In genomic region chr13:56327779-56328178, GRCm38 (mm10) we compare ENCODE assay signal across 10 mouse cellular contexts. TPM values are rescaled to one million over a fixed set of nuclear protein-coding genes. Genes with fewer than 3 reads are reported as not detected.
DNase-seq lines count a peak whose midpoint lies in the region; ATAC-seq and TF ChIP-seq lines count a peak whose summit lies in the region.
"Had no signal": no experiment of that assay in that cellular context is flagged by ENCODE, and none has a peak within 500 bp of the region (broad histone marks: within the 10 kb centered on the region; RNA-seq: fewer than 3 reads in every experiment).

No protein-coding gene starts in this region.

- DNase-seq in kidney, adult 9 months: no peak
- DNase-seq in A20 (ENCODE audit: low read depth, low spot score) (peak; percentile 4), ES-E14 (ENCODE audit: low read depth, low spot score) (peak; percentile 20), adipocyte (ENCODE audit: low spot score) (no peak)
- peak; percentile 87 for DNase-seq in embryonic facial prominence, embryonic 14.5 days (ENCODE audit: low spot score)
- no peak for DNase-seq in heart, embryonic 10.5 days (ENCODE audit: low spot score)

- no peak overlapping the region for H3K9ac ChIP-seq in kidney, embryonic 16.5 days (replicated peaks; ENCODE audit: low read length)
- H3K9ac ChIP-seq in ES-E14 (ENCODE audit: insufficient read depth, low read depth, low read length, poor library complexity, severe bottlenecking): no peak overlapping the region
- no peak overlapping the region for H3K9ac ChIP-seq in embryonic facial prominence, embryonic 14.5 days (ENCODE audit: low read depth, low read length)
- H3K9ac ChIP-seq: midbrain, embryonic 12.5 days had no signal

- H3K4me3 ChIP-seq in kidney, embryonic 16.5 days (ENCODE audit: low read length): no peak overlapping the region
- no peak overlapping the region for H3K4me3 ChIP-seq in ES-E14 (ENCODE audit: insufficient read depth in 1 of 2, low read depth in 1 of 2, low read length in 2 of 2, poor library complexity in 1 of 2, severe bottlenecking in 1 of 2)
- H3K4me3 ChIP-seq in embryonic facial prominence, embryonic 14.5 days (ENCODE audit: low read depth, low read length): no peak overlapping the region
- H3K4me3 ChIP-seq in heart, embryonic 10.5 days: no peak overlapping the region
- H3K4me3 ChIP-seq: midbrain, embryonic 12.5 days had no signal

- 14% methylated on average over 6 of the region's 6 CpGs for WGBS in kidney, embryonic 16.5 days
- 20% methylated on average over 6 of the region's 6 CpGs for WGBS in embryonic facial prominence, embryonic 14.5 days
- 21% methylated on average over 6 of the region's 6 CpGs for WGBS in heart, embryonic 10.5 days

- H3K9me3 ChIP-seq in kidney, embryonic 16.5 days (ENCODE audit: low read length): no peaks in the 10 kb centered on the region
- no peaks in the 10 kb centered on the region for H3K9me3 ChIP-seq in ES-E14 (ENCODE audit: control insufficient read depth, insufficient read depth, low read depth, low read length)
- no peaks in the 10 kb centered on the region for H3K9me3 ChIP-seq in embryonic facial prominence, embryonic 14.5 days (ENCODE audit: control insufficient read depth, low read length)
- H3K9me3 ChIP-seq in heart, embryonic 10.5 days: no peaks in the 10 kb centered on the region
- H3K9me3 ChIP-seq: midbrain, embryonic 12.5 days had no signal

- no peak overlapping the region for H3K4me2 ChIP-seq in kidney, embryonic 16.5 days (replicated peaks; ENCODE audit: low read depth, low read length)
- no peak overlapping the region for H3K4me2 ChIP-seq in embryonic facial prominence, embryonic 14.5 days (ENCODE audit: low read depth, low read length)
- H3K4me2 ChIP-seq: midbrain, embryonic 12.5 days had no signal

- no peak overlapping the region for H3K27ac ChIP-seq in kidney, embryonic 16.5 days (ENCODE audit: low read length)
- no peak overlapping the region for H3K27ac ChIP-seq in ES-E14 (ENCODE audit: insufficient read depth, low read depth, low read length, poor library complexity, severe bottlenecking)
- H3K27ac ChIP-seq in embryonic facial prominence, embryonic 14.5 days (replicated peaks; ENCODE audit: low read depth, low read length): no peak overlapping the region
- no peak overlapping the region for H3K27ac ChIP-seq in heart, embryonic 10.5 days
- H3K27ac ChIP-seq: midbrain, embryonic 12.5 days had no signal

- in situ Hi-C loops in ES-E14 (cut with MboI; ENCODE audit: low sequenced_read_pairs in 2 of 2, unreplicated experiment in 2 of 2): no loop called here

- no peaks in the 10 kb centered on the region for H3K4me1 ChIP-seq in kidney, embryonic 16.5 days (ENCODE audit: insufficient read depth, low read length)
- H3K4me1 ChIP-seq in ES-E14 (ENCODE audit: control insufficient read depth in 2 of 2, insufficient read depth in 2 of 2, low read length in 2 of 2, poor library complexity in 1 of 2): no peaks in the 10 kb centered on the region
- H3K4me1 ChIP-seq in embryonic facial prominence, embryonic 14.5 days (ENCODE audit: control insufficient read depth, insufficient read depth, low read length): peaks cover 30% of the 10 kb centered on the region
- no peaks in the 10 kb centered on the region for H3K4me1 ChIP-seq in heart, embryonic 10.5 days

- ATAC-seq in kidney, embryonic 16.5 days (ENCODE audit: low FRiP score, low TSS enrichment): peak; percentile 46; the same call in 1 of the 2 replicates
- ATAC-seq in embryonic facial prominence, embryonic 14.5 days (ENCODE audit: low read depth): peak; percentile 60
- no peak for ATAC-seq in megakaryocyte, adult 5-6 weeks (ENCODE audit: poor library complexity, severe bottlenecking)
- ATAC-seq: Patski had no signal

- no peaks in the 10 kb centered on the region for H3K27me3 ChIP-seq in kidney, embryonic 16.5 days (ENCODE audit: insufficient read depth, low read length)
- H3K27me3 ChIP-seq in embryonic facial prominence, embryonic 14.5 days (replicated peaks; ENCODE audit: control insufficient read depth, insufficient read depth, low read length): no peaks in the 10 kb centered on the region
- peaks cover 23% of the 10 kb centered on the region; the same call in 1 of the 2 replicates for H3K27me3 ChIP-seq in heart, embryonic 10.5 days (ENCODE audit: insufficient read depth, poor library complexity, severe bottlenecking)
- H3K27me3 ChIP-seq: Patski had no signal

- no peaks in the 10 kb centered on the region for H3K36me3 ChIP-seq in kidney, embryonic 16.5 days (ENCODE audit: insufficient read depth, low read length)
- H3K36me3 ChIP-seq in ES-E14 (ENCODE audit: control insufficient read depth, insufficient read depth, low read length, poor library complexity, severe bottlenecking): no peaks in the 10 kb centered on the region
- H3K36me3 ChIP-seq in embryonic facial prominence, embryonic 14.5 days (ENCODE audit: control insufficient read depth, insufficient read depth, low read length): no peaks in the 10 kb centered on the region
- no peaks in the 10 kb centered on the region for H3K36me3 ChIP-seq in heart, embryonic 10.5 days
- H3K36me3 ChIP-seq: midbrain, embryonic 12.5 days had no signal

TF ChIP-seq in ES-E14, 5 proteins besides CTCF, POLR2A, EP300 and RAD21:
- TF ChIP-seq CHD2 (IDR thresholded peaks at IDR 0.05; ENCODE audit: low read depth, low read length) (no peak), ZC3H11A (IDR thresholded peaks at IDR 0.05; ENCODE audit: borderline replicate concordance, low read depth, low read length) (no peak), HCFC1 (IDR thresholded peaks at IDR 0.05; ENCODE audit: borderline replicate concordance, insufficient read depth, low read length) (no peak), MAFK (IDR thresholded peaks at IDR 0.05; ENCODE audit: insufficient read depth, low read depth, low read length) (no peak), ZNF384 (IDR thresholded peaks at IDR 0.05; ENCODE audit: low read depth, low read length) (no peak)

RNA-seq across cellular contexts. Expression of gene Cxcl14, which starts 31.4 kb away (rescaled TPM):
- 23.4 and 25.1 TPM in 2 replicates for polyA plus RNA-seq in kidney, embryonic 16.5 days (2015; fragmentation: Nextera tagmentation; extraction: Ambion mirVana)
- total RNA-seq in ES-E14 (2012; rRNA removed): 2.6 and 2.8 TPM in 2 replicates
- 126 and 202 TPM in 2 replicates for polyA plus RNA-seq in embryonic facial prominence, embryonic 14.5 days (2014; fragmentation: Nextera tagmentation; extraction: Ambion mirVana)
- total RNA-seq in megakaryocyte, adult 5-6 weeks (2015): 0.14 and 0.78 TPM in 2 replicates
- 0.11 and 0.28 TPM in 2 replicates for total RNA-seq in megakaryocyte, adult 5-6 weeks (2017)
- polyA plus RNA-seq in heart, embryonic 10.5 days (2016; fragmentation: Nextera tagmentation; extraction: Ambion mirVana): 1.6 and 8.6 TPM in 2 replicates

Comparison
In these comparisons a context has a peak if more than half of its experiments do, and no peak if none do; other contexts are left out.
1. DNase-seq: peak in A20 (single experiment), ES-E14 (single experiment) and embryonic facial prominence, embryonic 14.5 days (single experiment); none in kidney, adult 9 months (single experiment), adipocyte (single experiment) and heart, embryonic 10.5 days (single experiment).